Mouse (Mus musculus) liver, embryonic 12.5 days (tissue): ENCODE data around the gene Mri1. TPM values are rescaled to one million over a fixed set of nuclear protein-coding genes. Genes with fewer than 3 reads are reported as not detected.

Experiments
- ATAC-seq: fragments of 200-750 bp; cut with Nextera tagmentation; 2 replicates; pipeline ENCODE4 v1.8.0; 2017; ENCODE audit warnings: moderate number of reproducible peaks, mild to moderate bottlenecking, moderate library complexity
- H3K27ac ChIP-seq: fragments of 300-500 bp; sonication (generic); 2 replicates; pipeline ENCODE4 v1.5.1; 2016; ENCODE audit warnings: mild to moderate bottlenecking
- H3K27me3 ChIP-seq: fragments of 300-500 bp; sonication (generic); replicated peaks from 2 replicates; pipeline ENCODE4 v1.6.1; 2016; ENCODE audit warnings: mild to moderate bottlenecking, moderate library complexity
- H3K36me3 ChIP-seq: fragments of 300-500 bp; sonication (generic); 2 replicates; pipeline ENCODE4 v1.6.1; 2016; ENCODE audit warnings: mild to moderate bottlenecking, moderate library complexity
- H3K4me1 ChIP-seq: fragments of 300-500 bp; sonication (generic); 2 replicates; pipeline ENCODE4 v1.6.1; 2016
- H3K4me2 ChIP-seq: fragments of 300-500 bp; sonication (generic); 2 replicates; pipeline ENCODE4 v1.6.1; 2016; ENCODE audit warnings: mild to moderate bottlenecking, moderate library complexity
- H3K4me3 ChIP-seq: fragments of 300-500 bp; sonication (generic); 2 replicates; pipeline ENCODE4 v1.5.1; 2016; ENCODE audit warnings: mild to moderate bottlenecking, moderate library complexity
- H3K9ac ChIP-seq: fragments of 300-500 bp; sonication (generic); 2 replicates; pipeline ENCODE4 v1.6.1; 2016; ENCODE audit warnings: mild to moderate bottlenecking, moderate library complexity
- H3K9me3 ChIP-seq: fragments of 300-500 bp; sonication (generic); replicated peaks from 2 replicates; pipeline ENCODE4 v1.6.1; 2016; ENCODE audit warnings: mild to moderate bottlenecking, moderate library complexity
- WGBS: fragments of 180-500 bp; shearing (Covaris S2); methylation state at CpG from one replicate; pipeline ENCODE4 v1.1.7; 2016; ENCODE audit not compliant: insufficient replicate concordance; 5-methylcytosine and 5-hydroxymethylcytosine counted together
- polyA plus RNA-seq: library from polyadenylated mRNA; unstranded; fragments of >200 nt; fragmentation: Nextera tagmentation; extraction: Ambion mirVana; gene quantifications from 2 replicates; pipeline ENCODE4 v1.2.1, GENCODE M21; 2016

Mri1 gene
- polyA plus RNA-seq, 1 experiment from 2014 or later = 63.1 TPM

- WGBS = under 1% methylated on average over 44 of the region's 44 CpGs
- peak within 1 kb of the TSS; percentile 77 for H3K27ac ChIP-seq
- H3K9me3 ChIP-seq = no peaks in the 10 kb centered on the region
- peaks cover 20% of the 10 kb centered on the region for H3K36me3 ChIP-seq
- H3K4me1 ChIP-seq = peaks cover 13% of the 10 kb centered on the region
- H3K9ac ChIP-seq = peak within 1 kb of the TSS; percentile 81
- H3K4me3 ChIP-seq = peak within 1 kb of the TSS; percentile 75
- H3K27me3 ChIP-seq = no peaks in the 10 kb centered on the region
- peak within 1 kb of the TSS; percentile 88 for H3K4me2 ChIP-seq
- ATAC-seq = peak; percentile 99
These were observed 13.0 kb upstream of the Mri1 start, which contains the start of gene Ccdc130 for GRCm38 (mm10) chr8:84269950-84270773. TSS of gene Ccdc130 (minus strand) at chr8:84270380.

- H3K4me2 ChIP-seq = no peak overlapping the region
- H3K9ac ChIP-seq = no peak overlapping the region
- no peaks in the 10 kb centered on the region for H3K9me3 ChIP-seq
- peaks cover 81% of the 10 kb centered on the region for H3K36me3 ChIP-seq
- H3K4me3 ChIP-seq = no peak overlapping the region
- no peaks in the 10 kb centered on the region for H3K27me3 ChIP-seq
- H3K27ac ChIP-seq = no peak overlapping the region
- WGBS = 85% methylated on average over 4 of the region's 4 CpGs
- no peak for ATAC-seq
- peaks cover 20% of the 10 kb centered on the region for H3K4me1 ChIP-seq
These were observed 4.0 kb upstream of the Mri1 start for GRCm38 (mm10) chr8:84261098-84261497.

GRCm38 (mm10) chr8:84256458-84256821 lies 686 bp downstream of the Mri1 start:
- ATAC-seq = peak; percentile 48

GRCm38 (mm10) chr8:84255858-84256257 lies 1.3 kb downstream of the Mri1 start:
- H3K36me3 ChIP-seq = peaks cover 80% of the 10 kb centered on the region
- 69% methylated on average over 3 of the region's 3 CpGs for WGBS

More at GRCm38 (mm10) chr8:84256458-84256821, 686 bp downstream of the Mri1 start:
- WGBS = 11% methylated on average over 6 of the region's 6 CpGs
- Histone ChIP-seq H3K27me3 (no peaks in the 10 kb centered on the region), H3K4me1 (peaks cover 25% of the 10 kb centered on the region), H3K9me3 (no peaks in the 10 kb centered on the region), H3K27ac (peak overlapping the region; percentile 97), H3K9ac (peak overlapping the region; percentile 92), H3K36me3 (peaks cover 80% of the 10 kb centered on the region), H3K4me2 (peak overlapping the region; percentile 100), H3K4me3 (peak overlapping the region; percentile 88)

GRCm38 (mm10) chr8:84249257-84250170 lies 7.6 kb downstream of the Mri1 start, which contains the start of gene D8Ertd738e:
TSS of gene D8Ertd738e (minus strand) at chr8:84249719.
- H3K27ac ChIP-seq = peak within 1 kb of the TSS; percentile 86
- H3K4me3 ChIP-seq = peak within 1 kb of the TSS; percentile 94
- 3% methylated on average over 52 of the region's 52 CpGs for WGBS
- ATAC-seq = peak; percentile 91
- no peaks in the 10 kb centered on the region for H3K9me3 ChIP-seq
- peaks cover 26% of the 10 kb centered on the region for H3K4me1 ChIP-seq
- H3K9ac ChIP-seq = peak within 1 kb of the TSS; percentile 90
- H3K4me2 ChIP-seq = peak within 1 kb of the TSS; percentile 85
- no peaks in the 10 kb centered on the region for H3K27me3 ChIP-seq
- H3K36me3 ChIP-seq = peaks cover 82% of the 10 kb centered on the region

More at GRCm38 (mm10) chr8:84255858-84256257, 1.3 kb downstream of the Mri1 start:
- Histone ChIP-seq H3K9me3 (no peaks in the 10 kb centered on the region), H3K4me1 (peaks cover 25% of the 10 kb centered on the region), H3K27ac (peak overlapping the region; percentile 97), H3K4me2 (peak overlapping the region; percentile 100), H3K9ac (peak overlapping the region; percentile 92), H3K4me3 (peak overlapping the region; percentile 88), H3K27me3 (no peaks in the 10 kb centered on the region)
- ATAC-seq = no peak

- Histone ChIP-seq H3K4me1 (peaks cover 8% of the 10 kb centered on the region), H3K27ac (no peak overlapping the region), H3K27me3 (no peaks in the 10 kb centered on the region), H3K4me3 (no peak overlapping the region), H3K4me2 (no peak overlapping the region), H3K9me3 (no peaks in the 10 kb centered on the region), H3K36me3 (peaks cover 34% of the 10 kb centered on the region), H3K9ac (no peak overlapping the region)
- no peak for ATAC-seq
- WGBS = 71% methylated on average over 2 of the region's 2 CpGs
These were observed 15.3 kb downstream of the Mri1 start for GRCm38 (mm10) chr8:84241821-84242220.

- 55% methylated on average over 6 of the region's 6 CpGs for WGBS
- Histone ChIP-seq H3K4me2 (no peak overlapping the region), H3K9me3 (no peaks in the 10 kb centered on the region), H3K4me3 (no peak overlapping the region), H3K36me3 (peaks cover 28% of the 10 kb centered on the region), H3K4me1 (peaks cover 13% of the 10 kb centered on the region), H3K9ac (no peak overlapping the region), H3K27ac (no peak overlapping the region), H3K27me3 (no peaks in the 10 kb centered on the region)
- no peak for ATAC-seq
These were observed 16.0 kb downstream of the Mri1 start for GRCm38 (mm10) chr8:84241167-84241566.

- Histone ChIP-seq H3K4me2 (peak overlapping the region; percentile 96), H3K9ac (peak overlapping the region; percentile 56), H3K36me3 (no peaks in the 10 kb centered on the region), H3K4me1 (peaks cover 22% of the 10 kb centered on the region), H3K9me3 (no peaks in the 10 kb centered on the region), H3K27ac (peak overlapping the region; percentile 64), H3K27me3 (no peaks in the 10 kb centered on the region), H3K4me3 (peak overlapping the region; percentile 61)
- ATAC-seq = no peak
- 14% methylated on average over 19 of the region's 19 CpGs for WGBS
These were observed 19.4 kb downstream of the Mri1 start for GRCm38 (mm10) chr8:84237542-84238229.

GRCm38 (mm10) chr8:84236998-84237473 lies 20.1 kb downstream of the Mri1 start, which contains the start of gene Zswim4:
TSS of gene Zswim4 (minus strand) at chr8:84237055.
- ATAC-seq = peak; percentile 98
- under 1% methylated on average over 34 of the region's 35 CpGs for WGBS
- Histone ChIP-seq H3K9ac (peak within 1 kb of the TSS; percentile 92), H3K27me3 (no peaks in the 10 kb centered on the region), H3K4me3 (peak within 1 kb of the TSS; percentile 75), H3K9me3 (no peaks in the 10 kb centered on the region), H3K36me3 (no peaks in the 10 kb centered on the region), H3K27ac (peak within 1 kb of the TSS; percentile 66), H3K4me1 (peaks cover 22% of the 10 kb centered on the region), H3K4me2 (peak within 1 kb of the TSS; percentile 96)

- H3K9ac ChIP-seq = peak overlapping the region; percentile 92
- peak overlapping the region; percentile 75 for H3K4me3 ChIP-seq
- H3K4me1 ChIP-seq = peaks cover 22% of the 10 kb centered on the region
- peak overlapping the region; percentile 66 for H3K27ac ChIP-seq
- H3K4me2 ChIP-seq = peak overlapping the region; percentile 96
- WGBS = 1% methylated on average over 18 of the region's 30 CpGs
- H3K36me3 ChIP-seq = peaks cover 4% of the 10 kb centered on the region; the same call in 1 of the 2 replicates
- H3K27me3 ChIP-seq = no peaks in the 10 kb centered on the region
- no peaks in the 10 kb centered on the region for H3K9me3 ChIP-seq
- ATAC-seq = no peak
These were observed 20.6 kb downstream of the Mri1 start for GRCm38 (mm10) chr8:84236410-84236997.
